Mouse (Mus musculus) stomach, postnatal 0 days (tissue): Measurements from ENCODE around the gene Me3.

Source experiments
- CTCF ChIP-seq: IDR thresholded peaks from 2 replicates; pipeline ENCODE4 v1.5.1; 2016; ENCODE audit warnings: antibody characterized with exemption, low read depth, mild to moderate bottlenecking, moderate library complexity
- EP300 ChIP-seq: optimal IDR thresholded peaks from 2 replicates; pipeline ENCODE3; 2016; ENCODE audit warnings: antibody characterized with exemption

DNA sequence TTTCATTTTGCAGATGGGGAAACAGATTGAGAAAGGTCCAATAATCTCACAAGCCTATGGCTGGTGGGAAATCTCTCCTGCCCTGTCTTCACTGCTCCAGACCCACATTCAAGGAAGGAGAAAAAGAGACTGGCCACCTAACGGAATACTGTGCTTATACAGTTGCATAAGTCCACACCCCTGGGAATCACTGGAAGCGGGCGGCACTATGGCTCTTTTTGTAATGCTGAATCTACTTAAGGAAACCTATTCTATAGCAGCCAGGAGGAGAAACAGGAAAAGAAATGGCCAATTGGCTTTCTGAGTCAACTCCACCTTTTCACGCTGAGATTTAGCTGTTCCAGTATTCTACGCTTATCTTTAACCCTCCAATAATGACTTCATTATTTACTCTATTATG lies 140.7 kb downstream of the Me3 start:
- TF ChIP-seq CTCF (no peak), EP300 (no peak)
